Mouse (Mus musculus) heart, postnatal 14 days (tissue): ENCODE measurements at regions not wholly inside any gene's neighbourhood (a gene's known extent, or its start where the extent isn't known, plus 50 kb on each side); places are given as distances from the start of the nearest gene placed in this dataset.
"Not testable (repeated sequence)": the region's sequence is repeated elsewhere in the genome, so short reads cannot be mapped to it uniquely, and the experiment has no call there.

Source experiments
- DNase-seq, 2 experiments: peaks; one replicate each; pipeline ENCODE4 v3.0.0; 2021 to 2022
- intact Hi-C: fragments of 180-260 bp; cut with DNase I; formaldehyde crosslinking; loops from one replicate; pipeline ENCODE4 v1.15.1; 2025

- no peak for DNase-seq
- intact Hi-C loops, result loop anchor here (10.0 kb wide), 1 partner anchor 196 kb away; no protein-coding TSS in a partner anchor
Measured at GRCm38 (mm10) chr10:118599197-118599596, 158.4 kb downstream of the Ifng start.

- intact Hi-C loops, result loop anchor here (10.0 kb wide), 1 partner anchor 195 kb away; no protein-coding TSS in a partner anchor
- DNase-seq, result no peak
Measured at GRCm38 (mm10) chr10:118599610-118600009, 158.8 kb downstream of the Ifng start.

GRCm38 (mm10) chr10:118602922-118603321, 162.1 kb downstream of the Ifng start:
- intact Hi-C loops, result no loop called here
- DNase-seq, result no peak

- intact Hi-C loops, result no loop called here
Measured at GRCm38 (mm10) chr10:118603857-118604414, 163.1 kb downstream of the Ifng start.

GRCm38 (mm10) chr10:118605156-118605821, 164.4 kb downstream of the Ifng start:
- no peak for DNase-seq
- intact Hi-C loops, result no loop called here

More at GRCm38 (mm10) chr10:118603857-118604414, 163.1 kb downstream of the Ifng start:
- DNase-seq, result no peak

GRCm38 (mm10) chr10:118607418-118607817, 166.6 kb downstream of the Ifng start:
- DNase-seq, result no peak
- intact Hi-C loops, result no loop called here

- intact Hi-C loops, result no loop called here
Measured at GRCm38 (mm10) chr10:118608376-118609145, 167.7 kb downstream of the Ifng start.

GRCm38 (mm10) chr10:118609157-118609556, 168.3 kb downstream of the Ifng start:
- intact Hi-C loops, result no loop called here
- DNase-seq, result no peak

More at GRCm38 (mm10) chr10:118608376-118609145, 167.7 kb downstream of the Ifng start:
- DNase-seq, result no peak

GRCm38 (mm10) chr10:118610868-118611461, 170.1 kb downstream of the Ifng start:
- no peak for DNase-seq
- intact Hi-C loops, result no loop called here

GRCm38 (mm10) chr10:118612091-118612490, 171.2 kb downstream of the Ifng start:
- intact Hi-C loops, result no loop called here
- no peak for DNase-seq

GRCm38 (mm10) chr10:118613056-118613695, 172.3 kb downstream of the Ifng start:
- intact Hi-C loops, result no loop called here

GRCm38 (mm10) chr10:118614251-118614865, 173.5 kb downstream of the Ifng start:
- no peak for DNase-seq
- intact Hi-C loops, result no loop called here

More at GRCm38 (mm10) chr10:118613056-118613695, 172.3 kb downstream of the Ifng start:
- no peak for DNase-seq

GRCm38 (mm10) chr10:118615131-118616020, 174.5 kb downstream of the Ifng start:
- DNase-seq, result no peak
- intact Hi-C loops, result no loop called here

- intact Hi-C loops, result no loop called here
Measured at GRCm38 (mm10) chr10:118616031-118616615, 175.3 kb downstream of the Ifng start.

GRCm38 (mm10) chr10:118617291-118618044, 176.6 kb downstream of the Ifng start:
- no peak for DNase-seq
- intact Hi-C loops, result no loop called here

More at GRCm38 (mm10) chr10:118616031-118616615, 175.3 kb downstream of the Ifng start:
- no peak for DNase-seq

GRCm38 (mm10) chr10:118618251-118618650, 177.4 kb downstream of the Ifng start:
- intact Hi-C loops, DNase-seq: not testable (repeated sequence)

GRCm38 (mm10) chr10:118618766-118619600, 178.1 kb downstream of the Ifng start:
- intact Hi-C loops, result no loop called here

More at GRCm38 (mm10) chr10:118618766-118619600, 178.1 kb downstream of the Ifng start:
- DNase-seq, result no peak
